Mouse (Mus musculus) A20 (cell line): ENCODE measurements at regions not wholly inside any gene's neighbourhood (a gene's known extent, or its start where the extent isn't known, plus 50 kb on each side); places are given as distances from the start of the nearest gene placed in this dataset.

Experiments
- DNase-seq: peaks from one replicate; pipeline ENCODE4 v3.0.0-alpha.2; 2011; ENCODE audit warnings: low read depth, low spot score

- peak; percentile 5 for DNase-seq
Measured at GRCm38 (mm10) chr5:18916688-18917285, 310.0 kb upstream of the Magi2 start.

- DNase-seq = no peak
Measured at GRCm38 (mm10) chr5:18953875-18954474, 272.9 kb upstream of the Magi2 start.
